Comparison of ENCODE assay signal across 16 mouse cellular contexts in genomic region chr1:184550491-184550890, GRCm38 (mm10).
"Had no signal": no experiment of that assay in that cellular context is flagged by ENCODE, and none has a peak within 500 bp of the region (broad histone marks: within the 10 kb centered on the region; RNA-seq: fewer than 3 reads in every experiment).

No protein-coding gene starts in this region.

- H3K9me3 ChIP-seq: neural tube, embryonic 13.5 days; neural tube, embryonic 15.5 days; stomach, embryonic 15.5 days had no signal

- H3K9ac ChIP-seq: neural tube, embryonic 13.5 days; neural tube, embryonic 15.5 days; stomach, embryonic 15.5 days had no signal

- H3K27ac ChIP-seq: neural tube, embryonic 13.5 days; neural tube, embryonic 15.5 days; stomach, embryonic 15.5 days; stomach, postnatal 0 days had no signal

- H3K4me2 ChIP-seq: neural tube, embryonic 13.5 days; neural tube, embryonic 15.5 days; stomach, embryonic 15.5 days had no signal

- DNase-seq: retina, postnatal 1 day; right cerebral cortex, adult 18-20 months; right cerebral cortex, postnatal 14 days; right cerebral cortex, postnatal 25 days; right cerebral cortex, postnatal 4 days; spleen, adult 18-20 months; thymus, adult 18-20 months; thymus, adult 2 months; thymus, postnatal 14 days; thymus, postnatal 25 days; thymus, postnatal 36 days; thymus, postnatal 4 days had no signal

- H3K4me1 ChIP-seq: neural tube, embryonic 13.5 days; neural tube, embryonic 15.5 days; stomach, embryonic 15.5 days had no signal

- H3K4me3 ChIP-seq: neural tube, embryonic 13.5 days; neural tube, embryonic 15.5 days; stomach, embryonic 15.5 days had no signal

- H3K36me3 ChIP-seq: neural tube, embryonic 13.5 days; neural tube, embryonic 15.5 days; stomach, embryonic 15.5 days had no signal

- H3K27me3 ChIP-seq: neural tube, embryonic 13.5 days; neural tube, embryonic 15.5 days had no signal
